Mouse (Mus musculus) megakaryocyte progenitor cell, adult 5-6 weeks (primary cell): ENCODE measurements around the gene Myh3. TPM values are rescaled to one million over a fixed set of nuclear protein-coding genes. Genes with fewer than 3 reads are reported as not detected.

ENCODE experiments used
- ATAC-seq: replicated peaks from 2 replicates; pipeline ENCODE4 v1.8.0; 2016; ENCODE audit warnings: mild to moderate bottlenecking, moderate TSS enrichment, inconsistent platforms; ENCODE audit not compliant: poor library complexity
- total RNA-seq, 2 experiments: library from RNA; stranded (forward) in 1 of 2; stranded (reverse) in 1 of 2; fragments of 157-497, 149-512 nt in 1 of 2; fragments of 200-1000 nt in 1 of 2; gene quantifications; 2 replicates each; pipeline versions ENCODE4 v1.2.3 to v1.2.4; 2015 to 2017

The Myh3 gene
- total RNA-seq, 2 experiments from 2014 or later = not detected

GRCm38 (mm10) chr11:67143065-67143464, 65.0 kb downstream of the Myh3 start:
- no peak for ATAC-seq

GRCm38 (mm10) chr11:67143863-67144498, 65.9 kb downstream of the Myh3 start:
- no peak for ATAC-seq

GRCm38 (mm10) chr11:67144559-67145265, 66.6 kb downstream of the Myh3 start:
- ATAC-seq = no peak; the same call in 1 of the 2 replicates

- no peak for ATAC-seq
Observed at GRCm38 (mm10) chr11:67145482-67146408, 67.6 kb downstream of the Myh3 start.

- no peak for ATAC-seq
Observed at GRCm38 (mm10) chr11:67146409-67147282, 68.5 kb downstream of the Myh3 start.

- ATAC-seq = no peak
Observed at GRCm38 (mm10) chr11:67147283-67147921, 69.3 kb downstream of the Myh3 start.

GRCm38 (mm10) chr11:67148286-67149012, 70.3 kb downstream of the Myh3 start:
- ATAC-seq = no peak

GRCm38 (mm10) chr11:67150237-67150636, 72.1 kb downstream of the Myh3 start:
- no peak for ATAC-seq

GRCm38 (mm10) chr11:67151159-67151558, 73.1 kb downstream of the Myh3 start:
- ATAC-seq = no peak

Other genes starting within 250 kb of the Myh3 start
- gene Pirt, start 166.3 kb upstream of the Myh3 start, total RNA-seq (2015) = not detected in 2 replicates
- gene Pirt, start 166.3 kb upstream of the Myh3 start, total RNA-seq (2017) = not detected in 2 replicates
- gene Tmem238l, start 121.7 kb upstream of the Myh3 start, total RNA-seq (2015) = not detected in 2 replicates
- not detected in 2 replicates for gene Tmem238l, start 121.7 kb upstream of the Myh3 start, total RNA-seq (2017)
- gene Tmem220, start 53.1 kb upstream of the Myh3 start, total RNA-seq (2015) = 2.1 and 2.7 TPM in 2 replicates
- 0.87 and 1.5 TPM in 2 replicates for gene Tmem220, start 53.1 kb upstream of the Myh3 start, total RNA-seq (2017)
- gene Adprm, start 25.7 kb upstream of the Myh3 start, total RNA-seq (2015) = 45.6 and 55.3 TPM in 2 replicates
- gene Adprm, start 25.7 kb upstream of the Myh3 start, total RNA-seq (2017) = 29.0 and 38.4 TPM in 2 replicates
- gene Sco1, start 25.6 kb upstream of the Myh3 start, total RNA-seq (2015) = 16.4 and 17.4 TPM in 2 replicates
- gene Sco1, start 25.6 kb upstream of the Myh3 start, total RNA-seq (2017) = 32.8 and 47.5 TPM in 2 replicates
- gene Myh2, start 92.7 kb downstream of the Myh3 start, total RNA-seq (2015) = not detected in 2 replicates
- not detected in 2 replicates for gene Myh2, start 92.7 kb downstream of the Myh3 start, total RNA-seq (2017)
- not detected in 2 replicates for gene Myh1, start 121.8 kb downstream of the Myh3 start, total RNA-seq (2015)
- gene Myh1, start 121.8 kb downstream of the Myh3 start, total RNA-seq (2017) = not detected in 2 replicates
- not detected in 2 replicates for gene Myh4, start 159.7 kb downstream of the Myh3 start, total RNA-seq (2015)
- gene Myh4, start 159.7 kb downstream of the Myh3 start, total RNA-seq (2017) = not detected in 2 replicates
- gene Myh8, start 198.8 kb downstream of the Myh3 start, total RNA-seq (2015) = not detected in 2 replicates
- not detected in 2 replicates for gene Myh8, start 198.8 kb downstream of the Myh3 start, total RNA-seq (2017)
- not detected in 2 replicates for gene Myh13, start 243.4 kb downstream of the Myh3 start, total RNA-seq (2015)
- gene Myh13, start 243.4 kb downstream of the Myh3 start, total RNA-seq (2017) = not detected in 2 replicates